19 mouse cellular contexts compared by ENCODE assay signal in genomic region chr12:71983102-71983715, GRCm38 (mm10).
DNase-seq lines count a peak whose midpoint lies in the region; ATAC-seq and TF ChIP-seq lines count a peak whose summit lies in the region.
"Had no signal": no experiment of that assay in that cellular context is flagged by ENCODE, and none has a peak within 500 bp of the region (broad histone marks: within the 10 kb centered on the region; RNA-seq: fewer than 3 reads in every experiment).

No protein-coding gene starts in this region.

- no peaks in the 10 kb centered on the region for H3K27me3 ChIP-seq in heart, adult 2 months (ENCODE audit: control insufficient read depth, insufficient read depth, low read length)
- no peaks in the 10 kb centered on the region for H3K27me3 ChIP-seq in heart, embryonic 11.5 days (ENCODE audit: control insufficient read depth, insufficient read depth, low read length)
- H3K27me3 ChIP-seq: embryonic facial prominence, embryonic 13.5 days; hindbrain, embryonic 13.5 days; lung, embryonic 15.5 days; stomach, embryonic 15.5 days had no signal

- ATAC-seq in heart, embryonic 11.5 days (replicated peaks; ENCODE audit: insufficient number of reproducible peaks, low FRiP score, low TSS enrichment): 0 out of 2 replicates have a peak, but pooled peaks have one; percentile 58
- ATAC-seq: forebrain, embryonic 16.5 days had no signal

- no peak overlapping the region for H3K4me2 ChIP-seq in heart, embryonic 11.5 days
- H3K4me2 ChIP-seq: embryonic facial prominence, embryonic 13.5 days; hindbrain, embryonic 13.5 days; lung, embryonic 15.5 days; stomach, embryonic 15.5 days had no signal

- DNase-seq in heart, adult 2 months: peak in 1 of 2 experiments; percentile 67
- DNase-seq in heart, postnatal 4 days: no peak
- peak; percentile 15 for DNase-seq in ovary, postnatal 36 days (ENCODE audit: low spot score)
- no peak for DNase-seq in ovary, postnatal 14 days (ENCODE audit: low spot score)
- DNase-seq in heart, postnatal 36 days: peak; percentile 30 to 40
- DNase-seq in adrenal gland, postnatal 10 days: no peak
- DNase-seq: B cell, adult 2 months; cerebellum, adult 9-10 months; kidney, adult 9 months; left cerebral cortex, postnatal 4 days; midbrain, embryonic 14.5 days; right cerebral cortex, postnatal 14 days; thymus, postnatal 14 days had no signal

- 51% methylated on average over 10 of the region's 10 CpGs for WGBS in heart, adult 2 months
- WGBS in heart, embryonic 11.5 days (ENCODE audit: insufficient replicate concordance): 34% methylated on average over 10 of the region's 10 CpGs

- no peak overlapping the region for H3K4me3 ChIP-seq in heart, adult 2 months
- no peak overlapping the region for H3K4me3 ChIP-seq in heart, embryonic 11.5 days (ENCODE audit: low read depth, low read length)
- H3K4me3 ChIP-seq: embryonic facial prominence, embryonic 13.5 days; hindbrain, embryonic 13.5 days; lung, embryonic 15.5 days; stomach, embryonic 15.5 days had no signal

- intact Hi-C loops in heart, adult 2 months (cut with DNase I): loop anchor here (2.0 kb wide), 1 partner anchor 44 kb away; no protein-coding TSS in a partner anchor
- intact Hi-C loops in heart, postnatal 36 days (cut with DNase I): loop anchor here (5.0 kb wide), 1 partner anchor 64 kb away; no protein-coding TSS in a partner anchor

- H3K9me3 ChIP-seq in heart, embryonic 11.5 days (replicated peaks; ENCODE audit: control insufficient read depth, low read length): no peaks in the 10 kb centered on the region
- H3K9me3 ChIP-seq: embryonic facial prominence, embryonic 13.5 days; hindbrain, embryonic 13.5 days; lung, embryonic 15.5 days; stomach, embryonic 15.5 days had no signal

- TF ChIP-seq POLR2A in heart, adult 2 months (IDR thresholded peaks at IDR 0.05; ENCODE audit: insufficient read depth, low read depth, low read length): no peak

- no peak for TF ChIP-seq EP300 in heart, adult 2 months (IDR thresholded peaks at IDR 0.05; ENCODE audit: insufficient read depth, low read depth, low read length)

- H3K36me3 ChIP-seq in heart, adult 2 months (ENCODE audit: control insufficient read depth, insufficient read depth, low read length): peaks cover 19% of the 10 kb centered on the region
- H3K36me3 ChIP-seq in heart, embryonic 11.5 days (ENCODE audit: control insufficient read depth, insufficient read depth, low read length): peaks cover 15% of the 10 kb centered on the region

- TF ChIP-seq CTCF in heart, adult 2 months (IDR thresholded peaks at IDR 0.05): no peak

- H3K79me2 ChIP-seq in heart, adult 2 months (replicated peaks; ENCODE audit: control insufficient read depth, insufficient read depth, low read length): no peaks in the 10 kb centered on the region

- peak overlapping the region; percentile 30 for H3K27ac ChIP-seq in heart, adult 2 months
- peak overlapping the region; percentile 46; the same call in 1 of the 2 replicates for H3K27ac ChIP-seq in heart, embryonic 11.5 days (ENCODE audit: low read depth, low read length)
- H3K27ac ChIP-seq: hindbrain, embryonic 13.5 days; lung, embryonic 15.5 days; stomach, embryonic 15.5 days had no signal

- H3K9ac ChIP-seq in heart, adult 2 months (ENCODE audit: low read depth, low read length): no peak overlapping the region
- no peak overlapping the region for H3K9ac ChIP-seq in heart, embryonic 11.5 days (ENCODE audit: low read depth, low read length)
- H3K9ac ChIP-seq: embryonic facial prominence, embryonic 13.5 days; hindbrain, embryonic 13.5 days; lung, embryonic 15.5 days; stomach, embryonic 15.5 days had no signal

- H3K4me1 ChIP-seq in heart, adult 2 months (ENCODE audit: control insufficient read depth, insufficient read depth, low read length): peaks cover 16% of the 10 kb centered on the region
- H3K4me1 ChIP-seq in heart, embryonic 11.5 days (ENCODE audit: control insufficient read depth, insufficient read depth, low read length): peaks cover 49% of the 10 kb centered on the region
- H3K4me1 ChIP-seq: hindbrain, embryonic 13.5 days; stomach, embryonic 15.5 days had no signal

Comparison
In these comparisons a context has a peak if more than half of its experiments do, and no peak if none do; other contexts are left out.
1. DNase-seq: peak in ovary, postnatal 36 days (single experiment) and heart, postnatal 36 days (2 of 2); none in heart, postnatal 4 days (single experiment), ovary, postnatal 14 days (single experiment) and adrenal gland, postnatal 10 days (single experiment).